Mouse (Mus musculus) intestine, embryonic 16.5 days (tissue): ENCODE data around the gene Mrps17. TPM values are rescaled to one million over a fixed set of nuclear protein-coding genes. Genes with fewer than 3 reads are reported as not detected.

Experiments
- ATAC-seq: fragments of 200-750 bp; cut with Nextera tagmentation; 2 replicates; pipeline ENCODE4 v1.8.0; 2017; ENCODE audit warnings: moderate TSS enrichment, moderate library complexity
- H3K27ac ChIP-seq: fragments of 300-500 bp; sonication (generic); 2 replicates; pipeline ENCODE4 v1.5.1; 2014; ENCODE audit warnings: mild to moderate bottlenecking, low read length
- H3K27me3 ChIP-seq: fragments of 300-500 bp; sonication (generic); replicated peaks from 2 replicates; pipeline ENCODE4 v1.6.1; 2014; ENCODE audit warnings: low read length, control low read depth, mixed read lengths; ENCODE audit not compliant: control insufficient read depth, insufficient read depth
- H3K36me3 ChIP-seq: fragments of 300-500 bp; sonication (generic); 2 replicates; pipeline ENCODE4 v1.6.1; 2014; ENCODE audit warnings: low read length, control low read depth; ENCODE audit not compliant: control insufficient read depth, insufficient read depth
- H3K4me1 ChIP-seq: fragments of 300-500 bp; sonication (generic); 2 replicates; pipeline ENCODE4 v1.6.1; 2014; ENCODE audit warnings: low read length, control low read depth, mixed read lengths; ENCODE audit not compliant: control insufficient read depth, insufficient read depth
- H3K4me2 ChIP-seq: fragments of 300-500 bp; sonication (generic); 2 replicates; pipeline ENCODE4 v1.6.1; 2014; ENCODE audit warnings: low read depth, low read length, control low read depth
- H3K4me3 ChIP-seq: fragments of 300-500 bp; sonication (generic); 2 replicates; pipeline ENCODE4 v1.5.1; 2014; ENCODE audit warnings: mild to moderate bottlenecking, low read length
- H3K9ac ChIP-seq: fragments of 300-500 bp; sonication (generic); 2 replicates; pipeline ENCODE4 v1.6.1; 2014; ENCODE audit warnings: low read depth, low read length
- H3K9me3 ChIP-seq: fragments of 300-500 bp; sonication (generic); 2 replicates; pipeline ENCODE4 v1.6.1; 2016; ENCODE audit warnings: low read length, control low read depth; ENCODE audit not compliant: control insufficient read depth
- WGBS: fragments of 180-500 bp; shearing (Covaris S2); extraction: QIAGEN DNeasy Blood & Tissue Kit; methylation state at CpG from one replicate; pipeline ENCODE4 v1.1.7; 2014; 5-methylcytosine and 5-hydroxymethylcytosine counted together
- polyA plus RNA-seq: library from polyadenylated mRNA; unstranded; fragments of >200 nt; fragmentation: Nextera tagmentation; extraction: Ambion mirVana; gene quantifications from 2 replicates; pipeline ENCODE4 v1.2.1, GENCODE M21; 2015

Gene Mrps17
- polyA plus RNA-seq, 1 experiment from 2014 or later, result 196 TPM

DNA sequence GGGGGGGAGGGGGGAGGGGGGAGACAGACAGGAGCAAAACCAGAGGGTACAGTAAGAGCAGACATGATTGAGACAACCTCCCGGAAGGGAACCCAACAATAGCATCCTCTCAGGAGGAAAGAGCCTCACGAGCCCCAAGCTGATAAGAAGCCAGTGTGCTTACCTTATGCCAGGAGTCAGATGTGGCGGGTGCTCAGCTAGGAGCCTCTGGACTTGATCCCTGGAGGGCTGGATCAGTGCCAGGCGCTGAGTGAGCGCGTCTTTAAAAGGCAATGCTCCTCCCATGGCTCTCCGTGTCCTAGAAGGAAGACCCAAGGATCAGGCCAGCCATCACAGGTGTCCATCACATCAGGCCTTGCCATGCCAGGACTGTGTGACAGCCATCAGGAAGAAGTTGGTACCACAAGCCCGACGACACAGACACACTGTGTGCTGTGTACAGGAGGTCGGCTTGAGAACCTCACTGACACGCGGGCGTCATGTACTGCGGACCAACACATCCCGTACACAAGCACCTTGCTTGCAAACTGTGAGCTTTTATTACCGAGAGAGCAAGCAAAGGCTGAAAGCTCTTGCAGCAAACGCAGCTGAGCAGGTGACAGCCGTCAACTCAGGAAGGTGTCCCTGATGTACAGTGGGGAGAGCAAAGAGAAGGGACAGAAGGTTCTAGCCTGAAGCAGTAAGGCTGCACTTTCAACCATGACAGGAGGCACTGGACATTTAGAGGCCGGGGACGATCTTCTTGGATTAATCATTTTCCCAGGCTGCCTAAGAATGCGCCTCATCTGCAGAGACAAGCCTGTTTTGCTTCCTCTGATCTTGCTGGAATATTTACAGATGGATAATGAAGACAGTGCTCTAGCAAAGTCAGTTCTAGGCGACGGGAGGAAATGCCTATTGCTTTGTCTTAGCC lies 55.4 kb downstream of the Mrps17 start:
- Histone ChIP-seq H3K27ac (no peak overlapping the region), H3K4me1 (no peaks in the 10 kb centered on the region), H3K4me2 (no peak overlapping the region)

More for the DNA sequence above, 55.4 kb downstream of the Mrps17 start:
- WGBS, result 65% methylated on average over 23 of the region's 23 CpGs
- Histone ChIP-seq H3K4me3 (no peak overlapping the region), H3K9ac (no peak overlapping the region), H3K36me3 (0 out of 2 replicates have a peak, but pooled peaks cover 3% of the 10 kb centered on the region), H3K9me3 (no peaks in the 10 kb centered on the region), H3K27me3 (no peaks in the 10 kb centered on the region)
- peak; percentile 81 for ATAC-seq

Other genes starting within 250 kb of the Mrps17 start
- gene Sfswap, start 214.3 kb upstream of the Mrps17 start, polyA plus RNA-seq, result 26.4 and 28.1 TPM in 2 replicates
- 3.6 and 4.8 TPM in 2 replicates for gene Mmp17, start 131.3 kb upstream of the Mrps17 start, polyA plus RNA-seq
- 2.6 and 3.1 TPM in 2 replicates for gene Zfp11, start 45.4 kb upstream of the Mrps17 start, polyA plus RNA-seq
- not detected in 2 replicates for gene Sept14, start 7.0 kb upstream of the Mrps17 start, polyA plus RNA-seq
- gene Nipsnap2, start 9.6 kb downstream of the Mrps17 start, polyA plus RNA-seq, result 73.9 and 80.4 TPM in 2 replicates
- gene Psph, start 72.0 kb downstream of the Mrps17 start, polyA plus RNA-seq, result 48.0 and 57.1 TPM in 2 replicates
- gene Sumf2, start 131.5 kb downstream of the Mrps17 start, polyA plus RNA-seq, result 33.4 and 35.3 TPM in 2 replicates
- gene Chchd2, start 172.0 kb downstream of the Mrps17 start, polyA plus RNA-seq, result 1,153 and 1,157 TPM in 2 replicates
- gene Zbed5, start 180.2 kb downstream of the Mrps17 start, polyA plus RNA-seq, result 2.2 and 2.4 TPM in 2 replicates
- gene Phkg1, start 183.1 kb downstream of the Mrps17 start, polyA plus RNA-seq, result 0.11 TPM in 1 of 2 replicates, not detected in the other
- 2.1 and 2.3 TPM in 2 replicates for gene Nupr1l, start 193.0 kb downstream of the Mrps17 start, polyA plus RNA-seq
- gene Vkorc1l1, start 226.5 kb downstream of the Mrps17 start, polyA plus RNA-seq, result 22.1 and 28.8 TPM in 2 replicates